Mouse (Mus musculus) megakaryocyte, embryonic 14.5 days (primary cell): ENCODE measurements around the gene Nthl1. TPM values are rescaled to one million over a fixed set of nuclear protein-coding genes. Genes with fewer than 3 reads are reported as not detected.
A peak's percentile ranks its signal among the peaks of the same experiment; 100 is the strongest.

Source experiments
- H3K27me3 ChIP-seq: replicated peaks from 2 replicates; pipeline ENCODE3; 2012; ENCODE audit warnings: inconsistent platforms
- H3K36me3 ChIP-seq: replicated peaks from 2 replicates; pipeline ENCODE3; 2012; ENCODE audit warnings: low read length, inconsistent platforms, mixed read lengths
- H3K4me1 ChIP-seq: 2 replicates; pipeline ENCODE4 v1.6.1; 2012; ENCODE audit warnings: inconsistent platforms
- H3K4me3 ChIP-seq: replicated peaks from 2 replicates; pipeline ENCODE3; 2012; ENCODE audit warnings: moderate library complexity, mild to moderate bottlenecking, inconsistent platforms
- H3K9me3 ChIP-seq: 2 replicates; pipeline ENCODE4 v1.6.1; 2012; ENCODE audit warnings: inconsistent platforms
- FLI1 ChIP-seq: IDR thresholded peaks from 2 replicates; pipeline ENCODE4 v1.6.1; 2012; ENCODE audit warnings: low read length, inconsistent platforms, mixed read lengths
- GATA1 ChIP-seq: IDR thresholded peaks from 3 replicates; pipeline ENCODE4 v1.6.1; 2012; ENCODE audit warnings: mixed read lengths, low read length, inconsistent platforms, borderline replicate concordance
- polyA plus RNA-seq: library from polyadenylated mRNA; stranded (reverse); fragments of >175 nt; gene quantifications from 2 replicates; pipeline ENCODE4 v1.2.3, GENCODE M21; 2012; ENCODE audit warnings: low replicate concordance; ENCODE audit not compliant: insufficient read depth

The Nthl1 gene
- 8.2 TPM in 1 of 2 replicates, not detected in the other for polyA plus RNA-seq

GRCm38 (mm10) chr17:24632167-24632812 is at the start of gene Nthl1, which contains the start of gene Tsc2:
Gene Nthl1, plus strand, starts transcription at chr17:24632680.
Gene Tsc2, minus strand, starts transcription at chr17:24632630.
- peaks cover 66% of the 10 kb centered on the region for H3K4me1 ChIP-seq
- H3K4me3 ChIP-seq = peak within 1 kb of the TSS; percentile 96
- TF ChIP-seq GATA1 (no peak), FLI1 (no peak; the same call in 1 of the 2 replicates)
- H3K9me3 ChIP-seq = no peaks in the 10 kb centered on the region
- no peaks in the 10 kb centered on the region for H3K27me3 ChIP-seq
- peaks cover 58% of the 10 kb centered on the region for H3K36me3 ChIP-seq

DNA sequence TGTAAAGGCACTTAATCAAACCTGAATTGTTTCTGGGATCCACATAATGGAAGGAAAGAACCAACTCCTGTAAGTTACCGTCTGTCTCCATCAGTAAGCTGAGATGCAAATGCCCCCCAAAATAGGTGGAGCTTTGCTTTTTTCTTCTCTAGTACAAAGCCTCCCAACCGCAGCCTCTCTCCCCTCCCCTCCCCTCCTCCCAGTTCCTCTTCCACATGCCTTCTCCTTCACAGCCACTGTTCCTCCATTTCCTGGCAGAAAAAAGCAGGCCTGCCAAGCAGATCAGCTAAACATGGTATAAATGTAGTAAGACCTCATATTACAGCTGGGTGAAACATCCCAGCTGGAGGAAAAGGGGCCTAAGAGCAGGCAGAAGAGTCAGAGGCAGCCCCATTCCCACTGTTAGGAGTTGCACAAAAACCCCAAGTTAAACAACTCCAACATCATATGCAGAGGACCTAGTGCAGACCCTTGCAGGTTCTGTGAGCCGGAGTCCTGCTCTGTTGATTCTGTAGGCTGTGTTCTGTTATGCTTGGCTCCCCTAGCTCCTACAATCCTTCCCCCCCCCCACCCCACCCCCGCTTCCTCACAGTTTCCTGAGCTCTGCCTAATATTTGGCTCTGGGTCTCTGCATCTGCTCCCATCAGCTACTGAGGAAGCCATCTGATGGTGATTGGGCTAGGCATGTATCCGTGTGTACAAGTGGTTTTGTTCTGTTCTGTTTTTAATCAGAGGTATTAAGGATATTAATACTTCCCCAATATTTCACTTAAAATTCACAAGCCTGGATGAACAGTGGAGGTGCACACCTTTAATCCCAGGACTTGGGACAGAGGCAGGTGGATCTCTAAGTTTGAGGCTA is 48.6 kb upstream of the Nthl1 start:
- H3K27me3 ChIP-seq = no peaks in the 10 kb centered on the region
- H3K4me1 ChIP-seq = peaks cover 7% of the 10 kb centered on the region
- no peaks in the 10 kb centered on the region for H3K9me3 ChIP-seq
- H3K36me3 ChIP-seq = peaks cover 82% of the 10 kb centered on the region
- TF ChIP-seq FLI1 (no peak), GATA1 (no peak)
- no peak overlapping the region for H3K4me3 ChIP-seq

- Histone ChIP-seq H3K4me3 (no peak overlapping the region), H3K36me3 (peaks cover 79% of the 10 kb centered on the region), H3K4me1 (peaks cover 7% of the 10 kb centered on the region), H3K9me3 (no peaks in the 10 kb centered on the region), H3K27me3 (no peaks in the 10 kb centered on the region)
- TF ChIP-seq FLI1 = no peak
- TF ChIP-seq GATA1 = no peak
These were observed 48.0 kb upstream of the Nthl1 start for GRCm38 (mm10) chr17:24584520-24584919.

DNA sequence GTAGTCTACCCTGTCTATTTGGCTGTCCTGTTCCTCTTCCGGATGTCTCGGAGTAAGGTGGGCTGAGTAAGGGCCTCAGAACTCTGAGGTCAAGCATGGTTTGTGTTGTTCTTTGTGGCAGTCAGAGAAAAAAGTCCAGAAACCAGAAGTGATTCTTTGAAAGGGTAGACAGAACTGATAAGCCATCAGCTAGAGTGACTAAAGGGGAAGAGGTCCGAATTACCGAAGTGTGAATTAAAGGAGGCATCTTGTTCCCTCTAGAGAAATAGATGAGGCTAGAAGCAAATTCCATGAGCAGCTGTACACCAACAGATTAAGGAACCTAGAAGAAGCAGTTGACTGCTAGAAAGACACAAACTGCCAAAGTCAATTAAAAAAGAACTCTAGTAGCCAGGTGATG is 45.9 kb upstream of the Nthl1 start:
- H3K36me3 ChIP-seq = peaks cover 76% of the 10 kb centered on the region
- H3K27me3 ChIP-seq = no peaks in the 10 kb centered on the region
- H3K4me1 ChIP-seq = peaks cover 13% of the 10 kb centered on the region; the same call in 1 of the 2 replicates
- no peaks in the 10 kb centered on the region for H3K9me3 ChIP-seq
- H3K4me3 ChIP-seq = no peak overlapping the region
- TF ChIP-seq GATA1 = no peak
- TF ChIP-seq FLI1 = no peak

DNA sequence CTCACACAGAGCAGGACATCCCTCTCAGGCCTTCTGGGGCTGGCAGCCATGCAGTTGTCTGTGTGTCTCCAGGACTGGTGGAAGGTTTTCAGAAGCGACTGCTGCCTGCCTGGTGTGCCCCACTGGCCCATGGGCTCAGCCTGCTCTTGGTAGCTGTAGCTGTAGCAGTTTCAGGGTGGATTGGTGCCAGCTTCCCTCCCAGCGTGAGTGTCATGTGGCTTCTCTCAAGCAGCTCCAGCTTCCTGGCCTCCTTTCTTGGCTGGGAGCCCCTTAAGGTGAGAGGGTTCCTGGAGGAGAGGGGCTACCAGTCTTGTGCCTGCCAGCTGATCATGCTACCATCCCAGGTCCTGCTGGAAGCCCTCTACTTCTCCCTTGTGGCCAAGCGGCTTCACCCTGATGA is 41.5 kb upstream of the Nthl1 start:
- no peaks in the 10 kb centered on the region for H3K9me3 ChIP-seq
- peaks cover 19% of the 10 kb centered on the region for H3K4me1 ChIP-seq
- no peak for TF ChIP-seq GATA1
- no peak for TF ChIP-seq FLI1
- no peaks in the 10 kb centered on the region for H3K27me3 ChIP-seq
- no peak overlapping the region for H3K4me3 ChIP-seq
- peaks cover 92% of the 10 kb centered on the region for H3K36me3 ChIP-seq

DNA sequence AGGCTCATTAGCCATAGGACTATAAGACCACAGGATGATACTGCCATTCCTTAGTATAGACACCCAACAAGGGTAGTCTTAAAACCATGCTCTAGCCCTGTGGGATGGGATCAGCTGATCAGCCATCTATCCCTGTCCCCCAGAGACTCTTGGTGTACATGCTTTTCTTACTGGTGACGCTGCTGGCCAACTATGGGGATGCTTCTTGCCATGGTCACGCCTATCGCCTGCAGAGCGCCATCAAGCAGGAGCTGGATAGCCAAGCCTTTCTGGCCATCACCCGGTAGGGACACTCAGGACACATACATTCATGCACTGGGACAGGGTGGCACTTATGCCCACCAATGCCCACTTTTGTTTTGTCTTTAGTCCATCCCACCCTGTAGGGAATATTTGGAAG is 40.8 kb upstream of the Nthl1 start:
- Histone ChIP-seq H3K27me3 (no peaks in the 10 kb centered on the region), H3K9me3 (no peaks in the 10 kb centered on the region), H3K4me1 (peaks cover 24% of the 10 kb centered on the region), H3K36me3 (peaks cover 92% of the 10 kb centered on the region), H3K4me3 (no peak overlapping the region)
- TF ChIP-seq GATA1 (no peak), FLI1 (no peak)

DNA sequence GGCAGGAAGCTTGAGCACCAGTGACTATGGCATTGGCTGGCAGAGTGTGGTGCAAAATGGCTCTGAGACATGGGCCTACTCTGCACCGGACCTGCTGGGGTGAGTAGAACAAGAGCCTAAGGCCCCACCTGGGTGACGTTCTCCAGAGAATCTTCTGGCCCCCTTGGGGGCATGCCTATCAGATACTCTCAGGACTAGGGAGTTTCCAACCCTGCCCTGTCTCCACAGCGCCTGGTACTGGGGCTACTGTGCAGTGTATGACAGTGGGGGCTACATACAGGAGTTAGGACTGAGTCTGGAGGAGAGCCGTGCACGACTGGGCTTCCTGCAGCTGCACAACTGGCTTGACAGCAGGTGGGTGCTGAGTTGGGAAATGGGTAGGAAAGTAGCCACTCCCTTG is 39.2 kb upstream of the Nthl1 start:
- H3K36me3 ChIP-seq = peaks cover 92% of the 10 kb centered on the region
- H3K4me1 ChIP-seq = peaks cover 24% of the 10 kb centered on the region
- H3K27me3 ChIP-seq = no peaks in the 10 kb centered on the region
- no peaks in the 10 kb centered on the region for H3K9me3 ChIP-seq
- H3K4me3 ChIP-seq = no peak overlapping the region
- TF ChIP-seq FLI1 (no peak), GATA1 (no peak)

GRCm38 (mm10) chr17:24593992-24594890 is 38.2 kb upstream of the Nthl1 start:
- Histone ChIP-seq H3K27me3 (no peaks in the 10 kb centered on the region), H3K9me3 (no peaks in the 10 kb centered on the region), H3K36me3 (peaks cover 97% of the 10 kb centered on the region), H3K4me1 (peaks cover 24% of the 10 kb centered on the region), H3K4me3 (peak overlapping the region; percentile 50)
- TF ChIP-seq FLI1 = no peak
- TF ChIP-seq GATA1 = no peak
